Mouse (Mus musculus) CD4-positive, CD25-positive, alpha-beta regulatory T cell, adult 4 months (primary cell): ENCODE data around the gene Esp23. TPM values are rescaled to one million over a fixed set of nuclear protein-coding genes. Genes with fewer than 3 reads are reported as not detected.
"Not testable (repeated sequence)": the region's sequence is repeated elsewhere in the genome, so short reads cannot be mapped to it uniquely, and the experiment has no call there.

Experiments
- ATAC-seq: one replicate; pipeline ENCODE4 v1.8.0; 2017
- polyA plus RNA-seq, 2 experiments: library from polyadenylated mRNA; unstranded; fragments of 100-300 nt; shearing (Covaris generic); gene quantifications; one replicate each; pipeline ENCODE4 v1.2.1; 2017

Gene Esp23
- polyA plus RNA-seq: not detected

DNA sequence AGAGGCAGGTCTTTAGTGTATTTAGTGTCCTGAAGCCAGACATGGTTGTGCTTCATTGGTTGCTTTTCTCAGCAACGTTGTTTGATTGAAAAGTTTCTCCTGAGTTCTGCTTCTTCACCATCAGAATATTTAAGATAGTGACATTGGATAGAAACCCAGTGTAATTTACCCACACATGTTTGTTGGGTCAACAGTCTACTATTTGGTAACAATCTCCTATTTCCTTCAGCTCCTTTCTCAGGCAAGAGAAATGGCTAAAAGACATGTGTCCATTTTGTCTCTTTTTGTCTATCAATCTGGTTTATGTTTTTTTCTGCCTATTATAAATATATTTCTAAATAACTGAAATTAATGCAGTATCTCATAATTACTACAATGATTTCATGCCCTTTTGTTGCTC lies at the start of gene Esp23:
TSS of gene Esp23 (minus strand) at position 101 of the 400 bp plus-strand sequence.
- ATAC-seq: no peak

DNA sequence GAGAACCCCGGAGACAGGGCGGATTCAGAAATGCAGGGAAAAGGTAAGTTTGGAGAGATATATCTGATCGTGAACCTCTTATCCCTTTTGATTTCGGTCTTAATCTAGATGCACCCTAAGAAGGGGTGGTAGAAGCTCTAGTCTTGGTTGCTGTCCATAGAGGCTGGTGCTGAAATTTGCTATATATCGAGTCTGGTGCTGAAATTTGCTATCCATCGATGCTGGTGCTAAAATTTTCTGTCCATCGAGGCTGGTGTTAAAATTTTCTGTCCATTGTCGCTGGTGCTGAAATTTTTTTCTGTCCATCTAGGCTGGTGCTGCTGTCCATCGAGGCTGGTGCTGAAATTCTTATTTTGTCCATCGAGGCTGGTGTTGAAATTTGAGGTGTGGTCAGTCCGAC lies 30.3 kb upstream of the Esp23 start:
- not testable (repeated sequence) for ATAC-seq

- no peak for ATAC-seq
Observed at GRCm38 (mm10) chr17:39095034-39095433, 18.2 kb upstream of the Esp23 start, which contains the start of gene Esp22. Esp22 (plus strand) TSS chr17:39095334.

- no peak for ATAC-seq
Observed at GRCm38 (mm10) chr17:39063641-39064040, 13.2 kb downstream of the Esp23 start.

- no peak for ATAC-seq
Observed at GRCm38 (mm10) chr17:39043241-39043640, 33.6 kb downstream of the Esp23 start, which contains the start of gene Gm21903. Gm21903 (minus strand) TSS chr17:39043341.

DNA sequence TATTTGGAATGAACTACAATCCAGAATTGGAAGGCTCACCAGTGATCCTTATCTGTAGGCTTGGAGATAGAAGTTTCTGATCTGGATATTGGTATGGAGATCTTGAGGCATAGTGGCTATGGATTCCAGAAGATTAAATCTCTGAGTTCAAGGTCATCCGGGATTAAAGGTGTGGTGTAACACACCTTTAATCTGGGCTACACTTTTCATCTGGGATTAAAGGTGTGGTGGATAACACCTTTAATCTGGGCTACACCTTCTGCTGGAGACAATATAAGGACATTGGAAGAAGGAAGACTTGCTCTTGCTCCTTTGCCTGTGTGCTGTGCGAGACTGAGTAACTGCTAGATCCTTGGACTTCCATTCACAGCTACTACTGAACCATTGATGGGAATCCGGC lies 40.4 kb downstream of the Esp23 start, which contains the start of gene Esp24:
TSS of gene Esp24 (plus strand) at position 301 of the 400 bp plus-strand sequence.
- ATAC-seq: not testable (repeated sequence)

Other genes starting within 250 kb of the Esp23 start
- not detected for gene Esp24, start 40.3 kb downstream of the Esp23 start, polyA plus RNA-seq
- not detected for gene Gm21903, start 33.7 kb downstream of the Esp23 start, polyA plus RNA-seq
- not detected for gene Esp22, start 18.3 kb upstream of the Esp23 start, polyA plus RNA-seq